Mouse (Mus musculus): ENCODE data around the gene Frmpd1. TPM values are rescaled to one million over a fixed set of nuclear protein-coding genes. Genes with fewer than 3 reads are reported as not detected.
A peak's percentile ranks its signal among the peaks of the same experiment; 100 is the strongest.

Frmpd1 gene
- polyA plus RNA-seq, 1 experiment from 2014 or later = 1.2 TPM

- Histone ChIP-seq H3K4me3 (no peak overlapping the region), H3K4me1 (peaks cover 8% of the 10 kb centered on the region), H3K9me3 (replicated peaks) (no peaks in the 10 kb centered on the region), H3K27ac (no peak overlapping the region), H3K36me3 (no peaks in the 10 kb centered on the region), H3K27me3 (ENCODE audit: low read depth, poor library complexity, severe bottlenecking) (no peaks in the 10 kb centered on the region)
- WGBS = 89% methylated on average over 8 of the region's 8 CpGs
- no peak for DNase-seq (ENCODE audit: low spot score)
These were observed 66.6 kb downstream of the Frmpd1 start for GRCm38 (mm10) chr4:45251265-45251664.

- WGBS = 40% methylated on average over 9 of the region's 9 CpGs
- Histone ChIP-seq H3K27ac (no peak overlapping the region), H3K4me3 (no peak overlapping the region), H3K4me1 (peaks cover 8% of the 10 kb centered on the region), H3K36me3 (no peaks in the 10 kb centered on the region), H3K9me3 (replicated peaks) (no peaks in the 10 kb centered on the region), H3K27me3 (ENCODE audit: low read depth, poor library complexity, severe bottlenecking) (no peaks in the 10 kb centered on the region)
- no peak for DNase-seq (ENCODE audit: low spot score)
These were observed 68.2 kb downstream of the Frmpd1 start for GRCm38 (mm10) chr4:45252861-45253262.

- peaks cover 8% of the 10 kb centered on the region for H3K4me1 ChIP-seq
- H3K27me3 ChIP-seq (ENCODE audit: low read depth, poor library complexity, severe bottlenecking) = no peaks in the 10 kb centered on the region
- H3K27ac ChIP-seq = no peak overlapping the region
- DNase-seq (ENCODE audit: low spot score) = no peak
- WGBS = 68% methylated on average over 11 of the region's 11 CpGs
- no peak overlapping the region for H3K4me3 ChIP-seq
- H3K9me3 ChIP-seq (replicated peaks) = no peaks in the 10 kb centered on the region
- H3K36me3 ChIP-seq = no peaks in the 10 kb centered on the region
These were observed 69.3 kb downstream of the Frmpd1 start for GRCm38 (mm10) chr4:45253839-45254601.

- Histone ChIP-seq H3K27me3 (ENCODE audit: low read depth, poor library complexity, severe bottlenecking) (no peaks in the 10 kb centered on the region), H3K36me3 (no peaks in the 10 kb centered on the region), H3K4me3 (no peak overlapping the region), H3K9me3 (replicated peaks) (no peaks in the 10 kb centered on the region), H3K4me1 (peaks cover 3% of the 10 kb centered on the region; the same call in 1 of the 2 replicates), H3K27ac (no peak overlapping the region)
- no peak for DNase-seq (ENCODE audit: low spot score)
- WGBS = 73% methylated on average over 4 of the region's 4 CpGs
These were observed 74.7 kb downstream of the Frmpd1 start for GRCm38 (mm10) chr4:45259232-45259832.

- H3K27me3 ChIP-seq (ENCODE audit: low read depth, poor library complexity, severe bottlenecking) = no peaks in the 10 kb centered on the region
- 93% methylated on average over 4 of the region's 4 CpGs for WGBS
- no peak for DNase-seq (ENCODE audit: low spot score)
These were observed 76.9 kb downstream of the Frmpd1 start for GRCm38 (mm10) chr4:45261551-45261950.

GRCm38 (mm10) chr4:45267883-45268282, 83.2 kb downstream of the Frmpd1 start:
- Histone ChIP-seq H3K27me3 (ENCODE audit: low read depth, poor library complexity, severe bottlenecking) (no peaks in the 10 kb centered on the region), H3K4me3 (no peak overlapping the region), H3K4me1 (0 out of 2 replicates have a peak, but pooled peaks cover 4% of the 10 kb centered on the region), H3K27ac (no peak overlapping the region), H3K9me3 (replicated peaks) (no peaks in the 10 kb centered on the region), H3K36me3 (no peaks in the 10 kb centered on the region)
- no peak for DNase-seq (ENCODE audit: low spot score)
- 72% methylated on average over 3 of the region's 3 CpGs for WGBS

More at GRCm38 (mm10) chr4:45261551-45261950, 76.9 kb downstream of the Frmpd1 start:
- Histone ChIP-seq H3K4me3 (no peak overlapping the region), H3K36me3 (no peaks in the 10 kb centered on the region), H3K27ac (no peak overlapping the region), H3K9me3 (replicated peaks) (no peaks in the 10 kb centered on the region), H3K4me1 (peaks cover 3% of the 10 kb centered on the region; the same call in 1 of the 2 replicates)

GRCm38 (mm10) chr4:45271041-45271452, 86.4 kb downstream of the Frmpd1 start:
- no peaks in the 10 kb centered on the region for H3K9me3 ChIP-seq (replicated peaks)
- 92% methylated on average over 10 of the region's 10 CpGs for WGBS
- H3K4me3 ChIP-seq = no peak overlapping the region
- no peak overlapping the region for H3K27ac ChIP-seq
- no peaks in the 10 kb centered on the region for H3K36me3 ChIP-seq
- H3K27me3 ChIP-seq (ENCODE audit: low read depth, poor library complexity, severe bottlenecking) = no peaks in the 10 kb centered on the region
- 0 out of 2 replicates have a peak, but pooled peaks cover 4% of the 10 kb centered on the region for H3K4me1 ChIP-seq
- DNase-seq (ENCODE audit: low spot score) = no peak

- 88% methylated on average over 8 of the region's 8 CpGs for WGBS
- no peak overlapping the region for H3K27ac ChIP-seq
- H3K27me3 ChIP-seq (ENCODE audit: low read depth, poor library complexity, severe bottlenecking) = no peaks in the 10 kb centered on the region
- no peak for DNase-seq (ENCODE audit: low spot score)
- no peaks in the 10 kb centered on the region for H3K36me3 ChIP-seq
- H3K9me3 ChIP-seq (replicated peaks) = no peaks in the 10 kb centered on the region
- no peak overlapping the region for H3K4me3 ChIP-seq
- H3K4me1 ChIP-seq = 0 out of 2 replicates have a peak, but pooled peaks cover 4% of the 10 kb centered on the region
These were observed 91.1 kb downstream of the Frmpd1 start for GRCm38 (mm10) chr4:45275770-45276169.

GRCm38 (mm10) chr4:45279292-45279691, 94.6 kb downstream of the Frmpd1 start:
- Histone ChIP-seq H3K36me3 (no peaks in the 10 kb centered on the region), H3K27me3 (ENCODE audit: low read depth, poor library complexity, severe bottlenecking) (0 out of 2 replicates have a peak, but pooled peaks cover under 1% of the 10 kb centered on the region), H3K4me1 (no peaks in the 10 kb centered on the region), H3K4me3 (no peak overlapping the region), H3K27ac (no peak overlapping the region), H3K9me3 (replicated peaks) (no peaks in the 10 kb centered on the region)
- WGBS = 58% methylated on average over 8 of the region's 8 CpGs
- no peak for DNase-seq (ENCODE audit: low spot score)

- peak; percentile 59 for DNase-seq (ENCODE audit: low spot score)
- 21% methylated on average over 4 of the region's 4 CpGs for WGBS
- Histone ChIP-seq H3K36me3 (no peaks in the 10 kb centered on the region), H3K4me3 (no peak overlapping the region), H3K4me1 (peaks cover 3% of the 10 kb centered on the region), H3K9me3 (replicated peaks) (no peaks in the 10 kb centered on the region), H3K27me3 (ENCODE audit: low read depth, poor library complexity, severe bottlenecking) (0 out of 2 replicates have a peak, but pooled peaks cover 4% of the 10 kb centered on the region), H3K27ac (no peak overlapping the region)
These were observed 95.4 kb downstream of the Frmpd1 start for GRCm38 (mm10) chr4:45279981-45280548.

GRCm38 (mm10) chr4:45286318-45286717, 101.6 kb downstream of the Frmpd1 start:
- Histone ChIP-seq H3K9me3 (replicated peaks) (no peaks in the 10 kb centered on the region), H3K36me3 (no peaks in the 10 kb centered on the region), H3K4me1 (peaks cover 9% of the 10 kb centered on the region), H3K27me3 (ENCODE audit: low read depth, poor library complexity, severe bottlenecking) (0 out of 2 replicates have a peak, but pooled peaks cover 4% of the 10 kb centered on the region), H3K27ac (no peak overlapping the region), H3K4me3 (no peak overlapping the region)
- WGBS = 50% methylated on average over 3 of the region's 3 CpGs
- no peak for DNase-seq (ENCODE audit: low spot score)

- Histone ChIP-seq H3K27me3 (ENCODE audit: low read depth, poor library complexity, severe bottlenecking) (0 out of 2 replicates have a peak, but pooled peaks cover 4% of the 10 kb centered on the region), H3K4me1 (peaks cover 9% of the 10 kb centered on the region), H3K27ac (no peak overlapping the region), H3K9me3 (replicated peaks) (no peaks in the 10 kb centered on the region), H3K36me3 (no peaks in the 10 kb centered on the region), H3K4me3 (no peak overlapping the region)
- no peak for DNase-seq (ENCODE audit: low spot score)
- WGBS = 81% methylated on average over 5 of the region's 5 CpGs
These were observed 103.2 kb downstream of the Frmpd1 start for GRCm38 (mm10) chr4:45287906-45288305.
